Mouse (Mus musculus): ENCODE measurements at regions not wholly inside any gene's neighbourhood (a gene's known extent, or its start where the extent isn't known, plus 50 kb on each side); places are given as distances from the start of the nearest gene placed in this dataset.

DNA sequence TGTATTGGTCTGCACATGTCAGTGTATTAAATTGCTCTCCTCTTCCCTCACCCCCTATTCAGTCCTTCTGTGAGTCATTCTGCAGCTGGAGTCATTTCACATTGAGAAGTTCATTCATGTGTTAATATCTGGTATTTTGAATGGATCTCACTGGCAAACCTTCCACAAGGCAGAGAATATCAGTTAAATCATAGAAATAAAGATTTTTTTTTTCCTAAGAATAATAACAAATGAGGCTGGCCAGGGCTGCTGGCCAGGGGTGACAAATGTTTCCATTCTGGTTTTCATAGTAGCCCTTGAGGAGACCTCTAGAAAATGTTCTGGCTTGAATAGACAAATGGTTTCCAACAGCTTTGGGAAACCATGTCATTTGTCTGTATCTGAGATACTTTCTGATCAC is 124.8 kb downstream of the Cdca7 start:
- TF ChIP-seq CTCF (IDR thresholded peaks at IDR 0.05; ENCODE audit: extremely low read depth, insufficient read length, insufficient replicate concordance, low read depth, low read length), result no peak
- TF ChIP-seq POLR2A (IDR thresholded peaks at IDR 0.05; ENCODE audit: low read depth, low read length), result no peak

Measured in small intestine, adult 2 months (tissue).